Mouse (Mus musculus): ENCODE results near the gene Plagl2. TPM values are rescaled to one million over a fixed set of nuclear protein-coding genes. Genes with fewer than 3 reads are reported as not detected.
A peak's percentile ranks its signal among the peaks of the same experiment; 100 is the strongest.

The Plagl2 gene
- total RNA-seq, 2 experiments from 2014 or later: 8.4 to 9.7 TPM

GRCm38 (mm10) chr2:153239021-153239859 lies 2.0 kb downstream of the Plagl2 start:
- DNase-seq: no peak

- no peak for DNase-seq
These were observed 2.8 kb downstream of the Plagl2 start for GRCm38 (mm10) chr2:153238406-153238805.

DNA sequence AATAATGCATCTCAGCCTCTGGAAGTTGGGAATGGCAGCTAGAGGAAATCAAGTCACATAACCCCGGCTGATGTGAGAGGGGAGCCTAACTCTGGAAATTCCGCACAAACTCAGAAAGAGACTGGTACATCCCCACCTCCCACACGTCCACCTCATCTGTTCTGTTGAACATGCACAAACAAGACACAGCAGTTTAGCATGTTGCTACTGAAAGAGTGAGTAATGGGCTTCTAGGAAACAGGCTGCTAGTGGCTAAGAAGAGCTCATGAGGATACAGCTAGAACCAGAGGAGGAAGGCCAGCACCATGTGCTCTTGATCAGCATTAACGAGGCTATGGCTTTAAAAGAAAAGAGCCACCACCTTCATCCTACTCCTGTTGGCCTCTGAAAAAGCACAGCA lies 3.3 kb downstream of the Plagl2 start:
- no peak for DNase-seq

DNA sequence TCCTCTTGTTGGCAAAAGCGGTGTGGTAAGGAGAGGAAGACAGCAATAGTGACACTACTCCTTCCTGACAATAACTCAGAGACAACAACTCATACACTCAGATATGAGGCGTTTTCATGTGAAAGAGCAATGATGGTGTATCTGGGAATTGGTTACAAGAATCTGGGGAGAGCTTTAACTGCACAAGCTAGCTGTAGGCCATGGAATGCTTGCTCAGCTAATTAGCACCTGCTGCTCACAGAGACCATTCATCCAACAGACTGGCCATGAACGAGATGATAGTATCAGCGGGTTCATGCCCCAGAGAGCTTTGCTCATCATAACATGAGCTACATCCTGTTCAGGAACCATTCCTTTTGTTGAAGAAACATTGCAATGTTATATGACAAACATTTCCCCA lies 4.0 kb downstream of the Plagl2 start:
- DNase-seq: no peak

GRCm38 (mm10) chr2:153228523-153228922 lies 12.7 kb downstream of the Plagl2 start:
- DNase-seq: no peak

- no peak for DNase-seq
These were observed 13.3 kb downstream of the Plagl2 start for GRCm38 (mm10) chr2:153227959-153228358.

DNA sequence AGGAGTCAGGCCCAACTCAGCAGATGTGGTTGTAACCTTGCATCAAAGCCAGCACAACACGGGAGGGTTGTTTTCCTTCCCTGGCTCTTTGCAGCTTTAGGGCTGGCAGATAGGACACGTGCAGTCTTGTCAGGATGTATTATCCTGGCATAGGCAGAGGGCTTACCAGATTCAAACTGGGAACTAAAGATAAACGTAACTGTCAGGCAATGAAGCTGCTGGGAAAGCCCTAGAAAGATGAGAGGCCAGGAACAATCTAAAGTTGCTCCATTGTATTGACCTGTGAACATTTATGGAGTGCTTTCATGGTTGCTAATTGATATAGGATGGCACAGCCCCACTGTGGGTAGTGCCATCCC lies 15.7 kb downstream of the Plagl2 start:
- DNase-seq: no peak

DNA sequence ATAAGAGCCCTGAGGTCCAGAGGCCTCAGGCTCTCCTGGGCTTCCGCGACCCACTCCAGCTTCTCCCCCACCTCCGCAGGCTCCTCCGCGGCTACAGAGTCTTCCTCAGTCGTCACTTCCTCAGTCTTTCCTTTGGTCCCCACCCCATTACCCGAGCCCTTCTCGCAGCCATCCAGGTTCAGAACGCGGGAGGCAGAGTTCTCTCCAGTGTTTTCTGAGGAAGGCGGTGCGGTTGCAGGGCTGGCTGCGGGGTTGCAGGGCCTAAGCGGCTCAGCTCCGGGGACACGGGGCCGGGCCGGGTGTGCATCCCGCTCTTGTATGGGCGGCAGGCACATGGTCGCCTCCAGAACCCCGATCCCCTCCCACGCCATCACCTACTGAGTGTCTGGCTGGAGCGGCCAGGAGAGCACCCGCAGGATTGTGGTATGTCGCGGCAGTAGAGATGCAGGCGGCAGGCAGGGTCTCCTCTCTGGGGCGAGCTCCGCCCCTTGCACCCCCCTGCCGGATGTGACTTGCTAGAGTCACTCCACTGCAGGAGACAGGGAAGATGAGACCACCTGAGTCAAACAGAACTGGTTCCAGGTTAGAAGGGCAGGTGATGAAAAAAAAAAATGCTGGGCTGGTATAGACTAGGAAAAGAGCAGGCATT lies 16.2 kb downstream of the Plagl2 start, which contains the start of gene Tspyl3:
Gene Tspyl3 (minus strand): TSS at position 496 of the 649 bp plus-strand sequence.
- DNase-seq: peak; percentile 38

- no peak for DNase-seq
These were observed 18.7 kb downstream of the Plagl2 start for GRCm38 (mm10) chr2:153222566-153222965.

DNA sequence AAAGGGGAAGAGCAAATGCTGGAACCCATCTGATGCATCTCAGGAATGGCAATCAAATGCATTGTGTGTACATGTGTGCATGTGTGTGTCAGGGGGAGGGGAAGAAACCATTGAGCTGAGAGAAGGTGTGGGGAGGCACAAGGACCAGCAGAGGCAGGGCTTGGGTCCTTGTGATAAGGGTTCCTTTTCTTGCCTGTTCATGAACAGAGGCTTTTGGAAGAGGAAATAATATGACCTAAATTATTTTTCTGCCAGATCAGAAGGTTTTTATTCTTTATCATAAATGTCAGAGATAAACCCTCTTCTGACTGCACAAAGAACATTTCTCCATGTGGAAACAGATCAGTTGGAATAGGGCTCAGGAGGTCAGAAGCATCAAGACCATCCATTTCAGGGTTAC lies 19.1 kb downstream of the Plagl2 start:
- DNase-seq: no peak

- DNase-seq: no peak
These were observed 19.6 kb downstream of the Plagl2 start for GRCm38 (mm10) chr2:153221620-153222019.

GRCm38 (mm10) chr2:153218516-153218915 lies 22.7 kb downstream of the Plagl2 start:
- no peak for DNase-seq

- DNase-seq: no peak
These were observed 23.3 kb downstream of the Plagl2 start for GRCm38 (mm10) chr2:153217826-153218340.

- no peak for DNase-seq
These were observed 25.8 kb downstream of the Plagl2 start for GRCm38 (mm10) chr2:153215421-153215820.

GRCm38 (mm10) chr2:153214771-153215259 lies 26.4 kb downstream of the Plagl2 start:
- DNase-seq: no peak

DNA sequence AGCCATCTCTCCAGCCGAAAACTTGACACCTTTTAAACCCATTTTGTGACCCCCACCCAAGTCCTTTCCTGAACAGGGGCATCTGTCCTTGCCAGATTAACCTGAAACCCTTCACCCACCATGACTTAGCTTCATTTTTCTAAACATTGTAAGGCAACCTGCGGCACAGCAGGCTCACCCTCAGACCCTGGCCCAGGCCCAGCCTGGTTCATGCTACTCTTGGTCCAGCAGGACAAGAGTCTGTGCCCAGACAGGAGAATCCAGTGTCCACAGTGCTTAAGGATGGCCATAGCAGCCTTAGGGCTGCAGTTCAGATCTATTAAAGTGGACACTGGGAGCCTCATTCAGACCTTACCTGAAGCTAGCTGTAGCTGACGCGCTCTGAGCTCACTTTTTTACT lies 27.9 kb downstream of the Plagl2 start:
- no peak for DNase-seq

- DNase-seq: no peak
These were observed 29.8 kb downstream of the Plagl2 start for GRCm38 (mm10) chr2:153211451-153211850.

GRCm38 (mm10) chr2:153209286-153209685 lies 31.9 kb downstream of the Plagl2 start:
- DNase-seq: peak; percentile 43

DNA sequence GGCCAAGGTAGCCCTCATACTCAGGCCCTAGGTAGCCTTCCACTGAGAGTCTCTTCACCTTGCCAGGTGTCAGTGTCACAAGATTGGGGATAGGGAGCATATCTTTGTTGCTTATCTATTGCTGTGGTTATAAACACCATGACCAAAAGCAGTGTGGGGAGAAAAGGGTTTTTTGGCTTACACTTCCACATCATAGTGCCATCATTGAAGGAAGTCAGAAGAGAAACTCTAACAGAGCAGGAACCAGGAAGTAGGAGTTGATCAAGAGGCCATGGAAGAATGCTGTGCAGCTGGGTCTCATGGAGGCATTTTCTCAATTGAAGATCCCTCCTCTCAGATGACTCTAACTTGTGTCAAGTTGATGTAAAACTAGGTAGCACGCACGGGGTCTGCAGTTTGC lies 33.1 kb downstream of the Plagl2 start:
- DNase-seq: no peak

DNA sequence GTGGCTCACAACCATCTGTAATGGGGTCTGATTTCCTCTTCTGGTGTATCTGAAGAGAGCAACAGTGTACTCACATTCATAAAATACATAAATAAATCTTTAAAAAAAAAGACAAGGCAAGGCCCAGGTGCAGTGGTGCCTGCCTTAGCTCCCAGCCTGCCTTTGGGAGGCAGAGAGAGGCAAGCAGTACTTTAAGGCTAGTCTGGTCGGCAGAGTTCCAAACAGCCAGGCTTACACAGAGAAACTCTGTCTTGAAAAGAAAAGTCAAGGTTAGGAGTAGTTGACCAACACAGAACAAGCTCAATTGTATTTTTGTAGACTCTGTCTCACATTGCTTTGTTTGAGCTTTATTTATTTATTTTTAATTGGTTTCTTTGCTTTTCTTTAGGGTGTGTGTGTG lies 38.5 kb downstream of the Plagl2 start:
- no peak for DNase-seq

- no peak for DNase-seq
These were observed 42.1 kb downstream of the Plagl2 start for GRCm38 (mm10) chr2:153199114-153199513.

GRCm38 (mm10) chr2:153198485-153198884 lies 42.7 kb downstream of the Plagl2 start:
- no peak for DNase-seq

DNA sequence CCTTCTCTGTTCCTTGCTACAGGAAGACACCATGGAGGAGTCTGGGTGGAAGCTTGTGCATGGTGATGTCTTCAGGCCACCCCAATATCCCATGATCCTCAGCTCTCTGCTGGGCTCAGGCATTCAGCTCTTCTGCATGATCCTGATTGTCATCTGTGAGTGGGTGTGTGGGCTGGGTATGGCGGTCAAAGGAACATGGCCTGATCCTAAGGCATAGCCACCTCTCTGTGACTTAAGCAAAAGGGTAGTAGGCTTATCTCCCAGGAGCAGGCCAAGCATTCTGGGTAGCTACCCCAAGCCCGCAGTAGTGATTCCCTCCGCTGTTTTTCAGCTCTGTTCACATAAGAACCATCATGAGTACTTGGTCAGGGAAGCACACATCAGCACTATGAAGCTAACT lies 47.0 kb downstream of the Plagl2 start:
- DNase-seq: no peak

DNA sequence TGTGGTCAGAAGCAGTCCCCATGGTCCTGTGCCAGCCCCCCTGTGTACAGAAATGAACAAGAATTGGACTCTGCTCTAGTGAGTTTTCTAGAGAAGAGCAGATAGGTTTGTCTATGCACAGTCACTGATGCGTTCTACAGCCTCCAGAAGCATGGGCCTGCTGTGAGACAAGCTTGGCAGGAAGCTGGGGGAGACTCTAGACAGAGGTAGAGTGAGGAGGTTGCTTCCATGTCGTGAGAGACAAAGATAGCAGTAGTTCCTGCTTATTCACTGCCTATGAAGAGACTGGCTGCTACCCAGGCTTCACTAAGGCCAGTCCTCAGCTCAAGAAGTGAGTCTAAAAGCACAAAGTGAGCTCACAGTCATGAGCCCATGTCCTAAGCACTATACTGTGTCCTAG lies 50.0 kb downstream of the Plagl2 start:
- DNase-seq: no peak

Measured in heart, postnatal 4 days (tissue).